Mouse (Mus musculus): Measurements from ENCODE around the gene Ptprg. TPM values are rescaled to one million over a fixed set of nuclear protein-coding genes. Genes with fewer than 3 reads are reported as not detected.
"Not testable (repeated sequence)": the region's sequence is repeated elsewhere in the genome, so short reads cannot be mapped to it uniquely, and the experiment has no call there.

The Ptprg gene
- polyA plus RNA-seq, 1 experiment, result 16.6 TPM

DNA sequence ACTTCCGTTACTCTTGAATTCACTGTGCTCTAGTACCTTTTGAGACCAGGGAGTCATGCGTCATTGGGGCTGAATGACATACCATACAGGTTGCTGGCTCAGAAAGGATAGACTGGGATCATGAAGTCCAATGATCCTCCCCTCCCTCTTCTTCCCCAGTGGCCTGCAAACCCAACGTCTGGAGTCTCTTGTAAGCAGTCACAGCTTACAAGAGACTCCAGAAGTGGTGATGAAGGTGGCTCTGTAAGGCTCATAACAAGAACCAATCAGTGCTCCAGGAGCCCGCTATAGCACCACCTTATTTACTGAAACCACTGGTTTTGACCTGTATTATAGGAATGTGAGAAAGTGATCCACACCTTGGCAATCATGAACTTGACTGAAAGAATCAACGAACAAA lies 408.8 kb downstream of the Ptprg start:
- Histone ChIP-seq H3K27me3 (ENCODE audit: control insufficient read depth, insufficient read depth, insufficient read length) (no peaks in the 10 kb centered on the region), H3K36me3 (ENCODE audit: control insufficient read depth, insufficient read depth) (no peaks in the 10 kb centered on the region), H3K4me3 (ENCODE audit: insufficient read depth, poor library complexity, severe bottlenecking) (no peak overlapping the region), H3ac (ENCODE audit: control insufficient read depth, insufficient read length, low read depth) (no peak overlapping the region), H3K79me2 (ENCODE audit: control insufficient read depth, insufficient read depth) (no peaks in the 10 kb centered on the region), H3K79me3 (ENCODE audit: low read depth) (no peaks in the 10 kb centered on the region)
- TF ChIP-seq FOSL1 (IDR thresholded peaks at IDR 0.05; ENCODE audit: insufficient read depth, low read length, poor library complexity, severe bottlenecking), result no peak
- TF ChIP-seq MYOD1 (IDR thresholded peaks at IDR 0.05; ENCODE audit: control insufficient read depth, insufficient read length, low read depth), result no peak
- no peak for TF ChIP-seq USF1 (IDR thresholded peaks at IDR 0.05; ENCODE audit: low read depth)
- no peak for TF ChIP-seq CTCF (IDR thresholded peaks at IDR 0.05; ENCODE audit: control insufficient read depth, insufficient read depth, insufficient read length)
- TF ChIP-seq CEBPB (IDR thresholded peaks at IDR 0.05; ENCODE audit: low read depth), result no peak
- TF ChIP-seq MYOG (IDR thresholded peaks at IDR 0.05; ENCODE audit: control insufficient read depth, extremely low read depth, insufficient read length), result no peak
- no peak for TF ChIP-seq MAX (IDR thresholded peaks at IDR 0.05)

DNA sequence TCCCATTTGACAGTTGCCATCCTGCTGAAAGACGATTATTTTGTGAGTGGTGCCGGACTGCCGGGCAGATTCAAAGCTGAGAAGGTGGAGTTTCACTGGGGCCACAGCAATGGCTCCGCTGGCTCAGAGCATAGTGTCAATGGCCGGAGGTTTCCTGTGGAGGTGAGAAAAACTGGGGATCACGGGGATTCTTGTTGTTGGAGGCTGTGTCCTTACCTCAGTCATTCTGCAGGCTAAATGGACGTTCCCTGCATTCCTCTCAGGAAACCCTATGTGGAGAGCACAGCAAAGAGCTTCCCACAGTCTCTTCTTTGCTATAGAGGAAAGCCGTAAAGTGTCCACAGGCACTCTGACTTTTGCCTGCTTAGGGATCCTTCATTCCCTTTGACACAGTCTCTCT lies 409.2 kb downstream of the Ptprg start:
- Histone ChIP-seq H3K4me3 (ENCODE audit: insufficient read depth, poor library complexity, severe bottlenecking) (no peak overlapping the region), H3K79me3 (ENCODE audit: low read depth) (no peaks in the 10 kb centered on the region), H3K27me3 (ENCODE audit: control insufficient read depth, insufficient read depth, insufficient read length) (no peaks in the 10 kb centered on the region), H3ac (ENCODE audit: control insufficient read depth, insufficient read length, low read depth) (no peak overlapping the region), H3K79me2 (ENCODE audit: control insufficient read depth, insufficient read depth) (no peaks in the 10 kb centered on the region), H3K36me3 (ENCODE audit: control insufficient read depth, insufficient read depth) (no peaks in the 10 kb centered on the region)
- no peak for TF ChIP-seq USF1 (IDR thresholded peaks at IDR 0.05; ENCODE audit: low read depth)
- no peak for TF ChIP-seq CTCF (IDR thresholded peaks at IDR 0.05; ENCODE audit: control insufficient read depth, insufficient read depth, insufficient read length)
- TF ChIP-seq MAX (IDR thresholded peaks at IDR 0.05), result no peak
- TF ChIP-seq MYOD1 (IDR thresholded peaks at IDR 0.05; ENCODE audit: control insufficient read depth, insufficient read length, low read depth), result no peak
- TF ChIP-seq CEBPB (IDR thresholded peaks at IDR 0.05; ENCODE audit: low read depth), result no peak
- TF ChIP-seq MYOG (IDR thresholded peaks at IDR 0.05; ENCODE audit: control insufficient read depth, extremely low read depth, insufficient read length), result no peak
- no peak for TF ChIP-seq FOSL1 (IDR thresholded peaks at IDR 0.05; ENCODE audit: insufficient read depth, low read length, poor library complexity, severe bottlenecking)

- no peaks in the 10 kb centered on the region for H3K27me3 ChIP-seq (ENCODE audit: control insufficient read depth, insufficient read depth, insufficient read length)
- no peaks in the 10 kb centered on the region for H3K79me2 ChIP-seq (ENCODE audit: control insufficient read depth, insufficient read depth)
- no peaks in the 10 kb centered on the region for H3K79me3 ChIP-seq (ENCODE audit: low read depth)
- TF ChIP-seq USF1 (IDR thresholded peaks at IDR 0.05; ENCODE audit: low read depth), result no peak
- H3K36me3 ChIP-seq (ENCODE audit: control insufficient read depth, insufficient read depth), result no peaks in the 10 kb centered on the region
- H3ac ChIP-seq (ENCODE audit: control insufficient read depth, insufficient read length, low read depth), result no peak overlapping the region
- no peak overlapping the region for H3K4me3 ChIP-seq (ENCODE audit: insufficient read depth, poor library complexity, severe bottlenecking)
These were observed 410.5 kb downstream of the Ptprg start for GRCm38 (mm10) chr14:11963791-11964190.

DNA sequence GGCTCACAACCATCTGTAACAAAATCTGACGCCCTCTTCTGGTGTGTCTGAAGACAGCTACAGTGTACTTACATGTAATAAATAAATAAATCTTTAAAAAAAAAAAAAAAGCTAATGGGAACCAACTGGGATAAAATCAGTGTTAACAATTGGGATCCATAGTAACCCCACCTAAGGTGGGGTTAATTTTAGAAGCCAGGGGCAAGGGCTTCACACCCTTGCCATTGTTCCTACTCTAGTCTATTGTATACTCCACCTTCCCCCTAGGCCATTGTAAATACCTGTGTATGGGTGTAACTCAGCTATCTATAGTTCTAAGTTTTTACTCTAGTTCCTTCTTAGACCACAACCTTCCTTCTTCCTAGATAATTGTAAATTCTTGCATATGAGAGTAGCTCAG lies 411.0 kb downstream of the Ptprg start:
- not testable (repeated sequence) for H3K36me3 ChIP-seq (ENCODE audit: control insufficient read depth, insufficient read depth); H3ac ChIP-seq (ENCODE audit: control insufficient read depth, insufficient read length, low read depth)

GRCm38 (mm10) chr14:11965878-11966277 lies 412.5 kb downstream of the Ptprg start:
- H3ac ChIP-seq (ENCODE audit: control insufficient read depth, insufficient read length, low read depth), result no peak overlapping the region
- H3K79me2 ChIP-seq (ENCODE audit: control insufficient read depth, insufficient read depth), result no peaks in the 10 kb centered on the region
- no peak for TF ChIP-seq MYOD1 (IDR thresholded peaks at IDR 0.05; ENCODE audit: control insufficient read depth, insufficient read length, low read depth)
- no peak for TF ChIP-seq CTCF (IDR thresholded peaks at IDR 0.05; ENCODE audit: control insufficient read depth, insufficient read depth, insufficient read length)
- no peak for TF ChIP-seq FOSL1 (IDR thresholded peaks at IDR 0.05; ENCODE audit: insufficient read depth, low read length, poor library complexity, severe bottlenecking)
- no peak for TF ChIP-seq CEBPB (IDR thresholded peaks at IDR 0.05; ENCODE audit: low read depth)
- TF ChIP-seq MAX (IDR thresholded peaks at IDR 0.05), result no peak
- no peak for TF ChIP-seq MYOG (IDR thresholded peaks at IDR 0.05; ENCODE audit: control insufficient read depth, extremely low read depth, insufficient read length)
- no peak for TF ChIP-seq USF1 (IDR thresholded peaks at IDR 0.05; ENCODE audit: low read depth)
- no peaks in the 10 kb centered on the region for H3K79me3 ChIP-seq (ENCODE audit: low read depth)
- H3K4me3 ChIP-seq (ENCODE audit: insufficient read depth, poor library complexity, severe bottlenecking), result no peak overlapping the region
- H3K36me3 ChIP-seq (ENCODE audit: control insufficient read depth, insufficient read depth), result no peaks in the 10 kb centered on the region
- no peaks in the 10 kb centered on the region for H3K27me3 ChIP-seq (ENCODE audit: control insufficient read depth, insufficient read depth, insufficient read length)

More for the DNA sequence above, 411.0 kb downstream of the Ptprg start:
- H3K27me3 ChIP-seq (ENCODE audit: control insufficient read depth, insufficient read depth, insufficient read length); H3K79me2 ChIP-seq (ENCODE audit: control insufficient read depth, insufficient read depth); H3K4me3 ChIP-seq (ENCODE audit: insufficient read depth, poor library complexity, severe bottlenecking); H3K79me3 ChIP-seq (ENCODE audit: low read depth): not testable (repeated sequence)

GRCm38 (mm10) chr14:11981764-11982163 lies 428.4 kb downstream of the Ptprg start:
- TF ChIP-seq USF1 (IDR thresholded peaks at IDR 0.05; ENCODE audit: low read depth) (no peak), FOSL1 (IDR thresholded peaks at IDR 0.05; ENCODE audit: insufficient read depth, low read length, poor library complexity, severe bottlenecking) (no peak), CEBPB (IDR thresholded peaks at IDR 0.05; ENCODE audit: low read depth) (no peak), MYOG (IDR thresholded peaks at IDR 0.05; ENCODE audit: control insufficient read depth, extremely low read depth, insufficient read length) (no peak), MAX (IDR thresholded peaks at IDR 0.05) (no peak), CTCF (IDR thresholded peaks at IDR 0.05; ENCODE audit: control insufficient read depth, insufficient read depth, insufficient read length) (no peak), MYOD1 (IDR thresholded peaks at IDR 0.05; ENCODE audit: control insufficient read depth, insufficient read length, low read depth) (no peak)
- H3ac ChIP-seq (ENCODE audit: control insufficient read depth, insufficient read length, low read depth), result no peak overlapping the region
- no peaks in the 10 kb centered on the region for H3K79me3 ChIP-seq (ENCODE audit: low read depth)
- no peaks in the 10 kb centered on the region for H3K36me3 ChIP-seq (ENCODE audit: control insufficient read depth, insufficient read depth)
- no peak overlapping the region for H3K4me3 ChIP-seq (ENCODE audit: insufficient read depth, poor library complexity, severe bottlenecking)
- no peaks in the 10 kb centered on the region for H3K27me3 ChIP-seq (ENCODE audit: control insufficient read depth, insufficient read depth, insufficient read length)
- no peaks in the 10 kb centered on the region for H3K79me2 ChIP-seq (ENCODE audit: control insufficient read depth, insufficient read depth)

Data from C2C12 (cell line).